Mouse (Mus musculus) C2C12 (cell line): Measurements from ENCODE around the gene Rpl29.

Source experiments
- CTCF ChIP-seq: IDR thresholded peaks from one replicate; pipeline ENCODE4 v1.5.1; 2011; ENCODE audit not compliant: control insufficient read depth, insufficient read depth, insufficient read length
- USF1 ChIP-seq: IDR thresholded peaks from one replicate; pipeline ENCODE4 v1.6.1; 2011; ENCODE audit warnings: low read depth, mild to moderate bottlenecking, control low read depth, moderate library complexity

DNA sequence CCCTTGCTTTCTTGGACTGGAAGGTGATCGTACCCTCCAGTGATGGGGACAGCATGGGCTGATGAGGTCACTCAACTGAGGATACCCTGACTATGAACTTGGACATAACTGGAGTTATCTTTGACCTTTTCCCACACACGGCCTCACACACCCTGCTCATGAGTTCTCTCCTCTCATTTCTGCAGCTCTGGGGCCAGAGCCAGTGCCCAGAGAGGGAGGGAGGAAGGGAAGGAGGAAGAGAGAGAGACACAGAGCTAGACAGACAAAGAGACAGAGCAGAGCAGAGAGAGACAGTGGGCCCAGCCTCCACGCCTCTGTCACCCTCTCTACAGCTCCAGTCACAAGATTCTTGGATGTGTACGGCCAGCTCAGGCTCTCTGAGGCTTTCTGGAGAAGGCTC, 43.1 kb downstream of the Rpl29 start:
- TF ChIP-seq USF1: no peak
- TF ChIP-seq CTCF: no peak
